Mouse (Mus musculus): ENCODE measurements around the gene Crb3.
"Not testable (repeated sequence)": the region's sequence is repeated elsewhere in the genome, so short reads cannot be mapped to it uniquely, and the experiment has no call there.

The Crb3 gene

DNA sequence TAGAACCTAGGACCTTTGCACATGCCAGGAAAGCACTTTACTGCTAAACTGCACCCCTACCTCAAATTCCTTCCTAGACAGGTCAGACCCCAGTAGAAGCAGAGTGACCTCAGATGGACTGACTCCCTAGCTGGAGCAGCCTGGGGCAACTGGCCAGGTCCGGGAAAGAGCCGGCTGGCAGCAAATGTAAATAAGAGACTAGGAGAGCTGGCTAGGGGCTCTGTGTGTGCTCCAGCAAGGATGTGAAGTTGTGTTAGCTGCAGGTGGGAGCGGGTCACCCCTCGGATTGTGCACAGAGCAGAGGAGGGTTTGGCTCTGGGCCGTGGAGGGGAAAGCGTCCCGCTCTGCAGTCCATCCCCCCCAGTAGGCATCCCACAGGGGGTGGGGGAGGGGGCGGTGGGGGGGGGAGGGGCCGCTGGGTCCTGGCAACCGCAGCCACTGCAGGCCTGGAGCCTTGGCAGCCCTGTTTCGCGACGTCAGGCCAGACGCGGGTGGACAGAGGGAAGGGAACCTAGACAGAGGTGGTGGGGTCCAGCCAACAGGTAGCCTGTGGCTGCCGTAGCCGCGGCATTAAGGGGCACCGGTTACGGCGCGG is at the start of gene Crb3:
TSS of gene Crb3 (plus strand) at position 215 of the 595 bp plus-strand sequence.
- peak; percentile 34 for DNase-seq (ENCODE audit: low spot score)

DNA sequence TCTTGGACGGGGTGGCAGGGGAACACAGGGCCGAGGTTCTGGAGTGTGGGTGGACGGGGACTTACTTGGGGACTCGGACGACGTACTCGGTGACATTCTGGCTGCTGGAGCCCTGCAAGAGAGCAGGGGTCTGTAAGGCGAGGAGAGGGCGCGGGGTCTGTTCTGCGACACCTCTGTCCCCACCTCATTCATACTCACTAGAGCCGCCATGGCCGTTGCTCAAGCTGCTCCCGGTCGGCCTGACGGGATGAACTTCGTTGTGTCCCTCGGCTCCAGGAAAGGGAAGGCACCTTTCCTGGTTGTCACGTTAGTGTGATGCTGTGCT is 48.0 kb upstream of the Crb3 start:
- DNase-seq (ENCODE audit: low spot score): no peak

DNA sequence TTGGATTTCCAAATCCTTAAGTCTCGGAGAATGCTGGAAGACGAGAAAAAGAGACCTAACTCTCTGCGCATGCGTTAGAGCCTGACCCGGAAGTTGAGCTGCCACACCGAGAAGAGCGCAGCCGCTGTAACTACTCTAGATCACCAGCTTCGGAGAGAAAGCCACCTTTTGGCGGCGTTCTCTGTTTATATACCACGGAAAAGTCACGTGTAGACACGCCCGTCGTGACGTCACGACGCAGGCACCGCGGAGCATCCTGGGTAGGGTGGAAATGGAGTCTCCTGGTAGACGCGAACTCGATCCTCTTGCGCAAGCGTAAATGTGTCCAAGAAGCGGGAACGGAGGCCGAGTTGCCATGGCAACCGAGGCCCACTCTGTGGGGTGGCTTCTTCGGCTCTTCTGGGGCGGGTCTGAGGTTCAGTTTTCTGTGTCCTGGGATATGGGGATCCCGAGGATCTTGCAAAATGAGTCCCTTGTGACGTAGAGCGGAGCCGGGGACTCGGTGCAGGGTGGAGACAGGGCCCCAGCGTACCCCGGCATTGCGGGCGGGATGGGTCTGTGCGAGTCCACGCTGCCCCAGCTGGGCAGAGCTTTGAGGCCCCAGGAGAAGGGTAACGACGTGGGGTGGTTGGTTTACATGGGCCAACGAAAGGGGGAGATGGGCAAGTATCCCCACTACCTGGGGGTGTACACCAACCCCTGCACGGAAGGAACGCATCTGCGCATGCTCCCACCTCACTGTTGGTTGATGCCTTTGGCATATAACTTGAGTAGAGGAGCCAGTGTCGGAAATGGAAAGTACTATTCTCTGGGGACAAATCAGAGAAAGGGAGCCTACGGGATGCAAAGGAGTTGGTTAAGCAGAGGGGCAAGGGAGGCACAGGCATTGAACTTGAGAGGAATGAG is 47.4 kb upstream of the Crb3 start, which contains the start of the genes Gtf2f1 and Gm17949:
TSS of gene Gtf2f1 (minus strand) at position 53 of the 906 bp plus-strand sequence.
TSS of gene Gm17949 (plus strand) at position 234 of the 906 bp plus-strand sequence.
- DNase-seq (ENCODE audit: low spot score): peak; percentile 98

GRCm38 (mm10) chr17:57012245-57012795 is 46.6 kb upstream of the Crb3 start:
- DNase-seq (ENCODE audit: low spot score): no peak

DNA sequence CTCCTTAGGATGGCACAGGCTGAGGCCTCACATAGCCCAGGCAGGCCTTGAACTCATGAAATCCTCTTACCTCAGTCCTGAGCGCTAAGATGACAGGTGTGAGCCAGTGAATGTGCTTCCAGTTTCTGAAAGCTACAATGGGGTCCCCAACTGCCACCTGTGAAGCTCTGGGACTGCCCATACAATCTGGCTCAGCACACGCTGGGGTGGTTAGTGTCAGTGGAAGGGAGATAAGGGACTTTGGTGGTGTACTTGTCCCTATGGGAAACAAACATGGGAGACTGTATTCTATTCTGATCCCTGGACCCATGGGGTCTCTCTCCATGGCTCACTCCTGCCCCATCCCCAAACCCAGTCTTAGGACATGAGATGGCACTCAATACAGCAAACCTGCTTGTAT is 39.2 kb upstream of the Crb3 start:
- DNase-seq (ENCODE audit: low spot score): no peak

GRCm38 (mm10) chr17:57020960-57021359 is 37.9 kb upstream of the Crb3 start:
- no peak for DNase-seq (ENCODE audit: low spot score)

DNA sequence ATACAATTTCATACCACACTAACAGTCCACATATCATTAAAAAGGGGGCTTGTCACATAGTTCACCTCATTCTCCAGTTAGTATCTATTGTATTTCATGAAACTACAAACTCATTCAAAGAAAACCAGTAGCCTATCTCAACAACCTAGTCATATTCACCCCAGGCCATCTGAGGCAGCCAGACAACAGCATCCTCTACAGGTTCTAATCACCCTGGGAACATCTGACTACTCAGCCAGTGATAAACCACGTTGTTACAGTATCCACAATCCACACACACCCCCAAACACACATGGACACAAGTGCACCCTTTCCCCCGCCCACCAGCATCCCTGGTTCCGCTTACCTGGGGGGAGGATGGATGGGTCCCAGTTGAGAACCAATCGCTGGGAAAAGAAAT is 31.4 kb upstream of the Crb3 start:
- no peak for DNase-seq (ENCODE audit: low spot score)

- no peak for DNase-seq (ENCODE audit: low spot score)
These were observed 29.2 kb upstream of the Crb3 start for GRCm38 (mm10) chr17:57029691-57030090.

DNA sequence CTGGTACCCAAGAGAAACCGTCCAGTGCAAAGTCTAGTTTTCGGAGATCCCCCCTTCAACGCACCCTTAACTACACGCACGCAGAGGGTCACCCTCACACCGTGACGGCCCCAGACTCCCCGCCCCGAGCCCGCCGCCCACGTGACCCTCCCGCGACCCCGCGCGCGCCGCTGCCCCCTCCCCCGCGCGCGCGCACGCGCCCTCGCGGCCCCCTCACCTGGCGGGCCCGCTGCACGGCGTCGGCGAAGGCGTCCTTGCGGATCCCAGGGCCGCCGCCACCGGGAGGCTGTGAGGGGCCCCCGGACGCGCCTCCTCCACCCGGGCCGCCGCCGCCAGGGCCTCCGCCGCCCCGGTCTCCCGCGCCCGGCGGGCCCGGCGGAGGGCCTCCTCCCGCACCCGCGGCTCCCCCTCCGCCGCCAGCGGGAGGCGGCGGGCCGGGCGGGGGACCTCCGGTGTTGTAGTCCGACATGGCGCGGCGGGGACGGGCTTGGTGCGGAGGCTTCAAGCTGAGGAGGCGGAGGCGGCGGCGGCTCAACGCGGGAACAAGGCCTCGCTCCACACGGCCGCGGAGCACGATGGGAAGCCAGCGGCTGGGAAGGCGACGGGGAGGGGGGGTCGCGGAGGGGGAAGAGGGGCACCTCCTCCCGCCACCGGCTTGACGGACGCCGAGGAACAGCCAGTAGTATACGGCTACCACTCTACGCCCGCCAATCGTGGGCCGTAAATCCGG is 27.8 kb upstream of the Crb3 start, which contains the start of gene Khsrp:
TSS of gene Khsrp (minus strand) at position 592 of the 730 bp plus-strand sequence.
- peak; percentile 55 for DNase-seq (ENCODE audit: low spot score)

GRCm38 (mm10) chr17:57031661-57032420 is 27.1 kb upstream of the Crb3 start:
- DNase-seq (ENCODE audit: low spot score): peak; percentile 100

GRCm38 (mm10) chr17:57032854-57033253 is 26.1 kb upstream of the Crb3 start:
- no peak for DNase-seq (ENCODE audit: low spot score)

DNA sequence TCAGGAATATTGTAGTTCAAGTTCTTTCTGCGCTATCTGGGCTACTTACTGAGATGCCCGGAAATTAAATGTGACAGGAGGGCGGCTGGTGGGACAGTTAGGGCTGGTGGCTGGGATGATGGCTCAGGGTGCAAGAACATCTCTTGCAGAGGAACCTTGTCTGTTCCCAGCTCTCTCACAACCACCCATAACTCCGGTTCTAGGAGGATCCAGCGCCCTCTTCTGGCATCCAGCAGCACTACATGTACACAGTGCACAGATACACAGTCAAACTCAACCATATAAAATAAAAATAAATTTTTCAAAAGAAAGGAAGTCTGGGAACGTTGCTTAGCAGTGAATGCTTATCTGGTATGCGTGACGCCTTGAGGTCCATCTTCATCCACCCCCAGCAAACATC is 19.9 kb upstream of the Crb3 start:
- no peak for DNase-seq (ENCODE audit: low spot score)

- DNase-seq (ENCODE audit: low spot score): no peak
These were observed 17.4 kb upstream of the Crb3 start, which contains the start of gene Slc25a41 for GRCm38 (mm10) chr17:57041554-57041953. Slc25a41 (minus strand) TSS chr17:57041654.

- no peak for DNase-seq (ENCODE audit: low spot score)
These were observed 11.5 kb upstream of the Crb3 start for GRCm38 (mm10) chr17:57047406-57047805.

DNA sequence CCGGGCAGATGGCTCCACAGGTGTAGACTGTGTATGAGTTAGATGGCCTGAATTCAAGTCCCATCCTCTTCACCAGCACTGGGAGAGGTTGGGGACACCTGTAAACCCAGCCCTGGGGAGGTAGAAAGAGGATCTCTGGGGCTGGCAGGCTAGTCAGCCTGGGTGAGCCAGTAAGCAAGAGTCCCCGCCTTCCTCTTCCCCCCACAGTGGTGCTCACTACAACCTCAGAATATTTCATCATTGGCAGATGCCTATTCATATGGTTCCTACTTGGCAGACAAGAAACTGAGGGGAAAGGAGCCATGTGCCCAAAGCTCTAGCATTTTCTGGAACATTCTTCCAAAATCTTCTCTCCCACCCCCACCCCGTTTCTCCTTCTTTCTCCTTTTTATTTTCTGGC is 10.1 kb upstream of the Crb3 start:
- no peak for DNase-seq (ENCODE audit: low spot score)

DNA sequence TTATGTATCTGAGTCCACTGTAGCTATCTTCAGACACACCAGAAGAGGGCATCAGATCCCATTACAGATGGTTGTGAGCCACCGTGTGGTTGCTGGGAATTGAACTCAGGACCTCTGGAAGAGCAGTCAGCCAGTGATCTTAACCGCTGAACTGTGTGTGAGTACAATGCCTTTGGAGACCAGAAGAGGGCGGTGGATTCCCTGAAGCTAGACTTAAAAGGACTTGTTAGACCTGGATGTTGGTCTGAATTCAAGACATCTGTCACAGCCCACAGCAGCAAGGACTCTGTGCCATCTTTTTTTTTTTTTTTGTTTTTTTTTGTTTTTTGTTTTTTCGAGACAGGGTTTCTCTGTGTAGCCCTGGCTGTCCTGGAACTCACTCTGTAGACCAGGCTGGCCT is 7.2 kb upstream of the Crb3 start:
- DNase-seq (ENCODE audit: low spot score): not testable (repeated sequence)

DNA sequence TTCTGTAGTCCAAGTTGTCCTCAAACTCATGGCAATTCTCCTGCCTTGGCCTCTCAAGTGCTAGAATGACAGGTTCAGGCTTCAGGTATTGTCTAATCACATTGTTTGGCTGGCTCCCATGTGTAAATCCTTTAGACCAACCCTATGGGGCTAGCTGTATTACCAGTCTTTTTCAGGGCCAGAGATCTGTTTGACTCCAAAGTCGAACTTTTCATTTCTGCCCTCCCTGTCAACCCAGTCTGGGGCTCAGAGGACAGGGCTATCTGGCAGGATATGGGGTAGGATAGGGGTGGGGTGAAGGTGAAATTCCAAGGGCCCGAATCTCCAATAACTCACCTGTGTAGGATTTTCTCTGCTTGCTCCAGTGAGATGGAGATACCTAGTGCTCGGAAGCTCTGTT is 2.7 kb upstream of the Crb3 start:
- DNase-seq (ENCODE audit: low spot score): no peak

GRCm38 (mm10) chr17:57059486-57059977 is 627 bp downstream of the Crb3 start, which contains the start of gene Slc25a23:
Slc25a23 (minus strand) TSS chr17:57059863.
- peak; percentile 90 for DNase-seq (ENCODE audit: low spot score)

GRCm38 (mm10) chr17:57060231-57060801 is 1.4 kb downstream of the Crb3 start:
- DNase-seq (ENCODE audit: low spot score): peak; percentile 96

DNA sequence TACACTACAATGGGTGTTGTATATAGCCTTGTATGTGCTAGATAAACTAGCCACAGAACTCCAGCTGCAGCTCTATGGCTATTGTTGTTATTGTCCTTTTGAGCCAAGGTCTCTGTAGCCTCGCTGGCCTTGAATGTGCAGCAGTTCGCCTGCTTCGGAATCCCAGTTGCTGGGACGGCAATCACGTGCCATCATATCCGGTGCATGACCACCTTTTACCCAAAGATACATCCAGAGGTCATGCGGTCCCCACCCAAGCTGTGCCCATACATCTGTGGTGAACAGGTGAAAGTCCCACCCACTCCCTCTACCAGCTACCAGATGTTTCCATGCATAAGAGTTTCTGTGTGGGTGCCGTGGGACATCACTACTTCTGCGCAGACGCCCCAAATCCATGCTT is 2.2 kb downstream of the Crb3 start:
- DNase-seq (ENCODE audit: low spot score): peak; percentile 19

GRCm38 (mm10) chr17:57062011-57062521 is 3.2 kb downstream of the Crb3 start:
- peak; percentile 90 for DNase-seq (ENCODE audit: low spot score)
